In genomic region chr10:128302357-128302756, GRCm38 (mm10) we compare ENCODE assay signal across 8 mouse cellular contexts. TPM values are rescaled to one million over a fixed set of nuclear protein-coding genes. Genes with fewer than 3 reads are reported as not detected.
DNase-seq lines count a peak whose midpoint lies in the region; ATAC-seq lines count a peak whose summit lies in the region.

No protein-coding gene starts in this region.

- H3K9ac ChIP-seq in heart, embryonic 16.5 days (ENCODE audit: low read length): peak overlapping the region; percentile 76
- H3K9ac ChIP-seq in hindbrain, embryonic 13.5 days: peak overlapping the region; percentile 78
- peak overlapping the region; percentile 68 for H3K9ac ChIP-seq in midbrain, embryonic 16.5 days (ENCODE audit: low read depth, low read length)

- H3K9me3 ChIP-seq in heart, embryonic 16.5 days (replicated peaks; ENCODE audit: control insufficient read depth, low read length): no peaks in the 10 kb centered on the region
- H3K9me3 ChIP-seq in hindbrain, embryonic 13.5 days: no peaks in the 10 kb centered on the region
- H3K9me3 ChIP-seq in midbrain, embryonic 16.5 days (replicated peaks; ENCODE audit: control insufficient read depth, low read length, poor library complexity, severe bottlenecking): no peaks in the 10 kb centered on the region

- 24% methylated on average over 3 of the region's 3 CpGs for WGBS in heart, embryonic 16.5 days
- 41% methylated on average over 3 of the region's 3 CpGs for WGBS in hindbrain, embryonic 13.5 days
- WGBS in midbrain, embryonic 16.5 days: 39% methylated on average over 3 of the region's 3 CpGs

- peak overlapping the region; percentile 58 for H3K4me3 ChIP-seq in heart, embryonic 16.5 days (ENCODE audit: low read length)
- H3K4me3 ChIP-seq in hindbrain, embryonic 13.5 days: peak overlapping the region; percentile 55
- H3K4me3 ChIP-seq in midbrain, embryonic 16.5 days (ENCODE audit: low read depth, low read length): peak overlapping the region; percentile 53

- H3K27ac ChIP-seq in heart, embryonic 16.5 days (ENCODE audit: low read length): peak overlapping the region; percentile 91
- H3K27ac ChIP-seq in hindbrain, embryonic 13.5 days: peak overlapping the region; percentile 97
- peak overlapping the region; percentile 93 for H3K27ac ChIP-seq in midbrain, embryonic 16.5 days (ENCODE audit: low read length)

- no peaks in the 10 kb centered on the region for H3K27me3 ChIP-seq in heart, embryonic 16.5 days (ENCODE audit: control insufficient read depth, insufficient read depth, low read length)
- no peaks in the 10 kb centered on the region for H3K27me3 ChIP-seq in hindbrain, embryonic 13.5 days
- no peaks in the 10 kb centered on the region for H3K27me3 ChIP-seq in midbrain, embryonic 16.5 days (ENCODE audit: control insufficient read depth, insufficient read depth, low read depth, low read length)

- H3K36me3 ChIP-seq in heart, embryonic 16.5 days (ENCODE audit: control insufficient read depth, insufficient read depth): no peaks in the 10 kb centered on the region
- peaks cover 6% of the 10 kb centered on the region; the same call in 1 of the 2 replicates for H3K36me3 ChIP-seq in hindbrain, embryonic 13.5 days
- no peaks in the 10 kb centered on the region for H3K36me3 ChIP-seq in midbrain, embryonic 16.5 days (ENCODE audit: control insufficient read depth, insufficient read depth, low read length)

- no peak for ATAC-seq in heart, embryonic 16.5 days (replicated peaks; ENCODE audit: extremely low read depth, insufficient read depth, low FRiP score)
- ATAC-seq in hindbrain, embryonic 13.5 days (ENCODE audit: low FRiP score): no peak
- no peak for ATAC-seq in midbrain, embryonic 16.5 days

- no peak for DNase-seq in heart, adult 8-10 months (ENCODE audit: low spot score)
- peak; percentile 41 for DNase-seq in MN1 (ENCODE audit: low spot score)
- DNase-seq in natural killer cell, adult 2 months (ENCODE audit: low spot score in 2 of 2): no peak
- no peak for DNase-seq in gastrocnemius, postnatal 10 days
- no peak for DNase-seq in c-Kit-positive CD71-positive TER-119-positive erythroid progenitor cells, embryonic 14.5 days (ENCODE audit: low spot score)

- peaks cover 22% of the 10 kb centered on the region for H3K4me1 ChIP-seq in heart, embryonic 16.5 days (ENCODE audit: control insufficient read depth, insufficient read depth, low read length)
- peaks cover 20% of the 10 kb centered on the region for H3K4me1 ChIP-seq in hindbrain, embryonic 13.5 days (replicated peaks)
- peaks cover 13% of the 10 kb centered on the region for H3K4me1 ChIP-seq in midbrain, embryonic 16.5 days (ENCODE audit: control insufficient read depth, insufficient read depth, low read length)

- H3K4me2 ChIP-seq in heart, embryonic 16.5 days (ENCODE audit: low read depth, low read length): peak overlapping the region; percentile 68
- peak overlapping the region; percentile 62 for H3K4me2 ChIP-seq in hindbrain, embryonic 13.5 days
- peak overlapping the region; percentile 64 for H3K4me2 ChIP-seq in midbrain, embryonic 16.5 days (ENCODE audit: low read length)

RNA-seq across cellular contexts. Expression of gene Pan2, which starts 0.8 kb away (rescaled TPM):
- polyA plus RNA-seq in heart, embryonic 16.5 days (2015; fragmentation: Nextera tagmentation; extraction: Ambion mirVana): 26.1 and 28.1 TPM in 2 replicates
- 1 to 10 TPM; 6.1 to 7.1 (median 6.5) TPM for total RNA-seq in heart, adult 8-10 months (2022)
- polyA plus RNA-seq in hindbrain, embryonic 13.5 days (2015; fragmentation: Nextera tagmentation; extraction: Ambion mirVana): 25.3 and 25.8 TPM in 2 replicates
- polyA plus RNA-seq in midbrain, embryonic 16.5 days (2015; fragmentation: Nextera tagmentation; extraction: Ambion mirVana): 20.8 and 22.3 TPM in 2 replicates
- total RNA-seq in gastrocnemius, postnatal 10 days (2021): 10 to 100 TPM in 1 of 2 experiments, 1 to 10 TPM in 1; 10.0 to 13.9 TPM

RNA-seq across cellular contexts. Expression of gene Il23a, which starts 3.8 kb away (rescaled TPM):
- polyA plus RNA-seq in heart, embryonic 16.5 days (2015; fragmentation: Nextera tagmentation; extraction: Ambion mirVana): 4.3 and 6.0 TPM in 2 replicates
- under 1 TPM in 1 of 4 experiments, not detected in 3; 0.38 TPM for total RNA-seq in heart, adult 8-10 months (2022)
- polyA plus RNA-seq in hindbrain, embryonic 13.5 days (2015; fragmentation: Nextera tagmentation; extraction: Ambion mirVana): 0.10 TPM in 1 of 2 replicates, not detected in the other
- 0.14 and 0.15 TPM in 2 replicates for polyA plus RNA-seq in midbrain, embryonic 16.5 days (2015; fragmentation: Nextera tagmentation; extraction: Ambion mirVana)
- total RNA-seq in gastrocnemius, postnatal 10 days (2021): not detected

RNA-seq across cellular contexts. Expression of gene Cnpy2, which starts 19.9 kb away (rescaled TPM):
- polyA plus RNA-seq in heart, embryonic 16.5 days (2015; fragmentation: Nextera tagmentation; extraction: Ambion mirVana): 184 and 195 TPM in 2 replicates
- 10 to 100 TPM; 54.6 to 73.4 (median 61.2) TPM for total RNA-seq in heart, adult 8-10 months (2022)
- 227 and 228 TPM in 2 replicates for polyA plus RNA-seq in hindbrain, embryonic 13.5 days (2015; fragmentation: Nextera tagmentation; extraction: Ambion mirVana)
- 185 and 191 TPM in 2 replicates for polyA plus RNA-seq in midbrain, embryonic 16.5 days (2015; fragmentation: Nextera tagmentation; extraction: Ambion mirVana)
- 10 to 100 TPM; 62.5 to 71.7 TPM for total RNA-seq in gastrocnemius, postnatal 10 days (2021)

RNA-seq across cellular contexts. Expression of gene Stat2, which starts 32.0 kb away (rescaled TPM):
- 11.3 and 11.8 TPM in 2 replicates for polyA plus RNA-seq in heart, embryonic 16.5 days (2015; fragmentation: Nextera tagmentation; extraction: Ambion mirVana)
- 1 to 10 TPM; 7.1 to 9.5 (median 8.6) TPM for total RNA-seq in heart, adult 8-10 months (2022)
- polyA plus RNA-seq in hindbrain, embryonic 13.5 days (2015; fragmentation: Nextera tagmentation; extraction: Ambion mirVana): 21.4 and 22.6 TPM in 2 replicates
- polyA plus RNA-seq in midbrain, embryonic 16.5 days (2015; fragmentation: Nextera tagmentation; extraction: Ambion mirVana): 20.4 and 20.9 TPM in 2 replicates
- 1 to 10 TPM; 5.9 to 7.6 TPM for total RNA-seq in gastrocnemius, postnatal 10 days (2021)

RNA-seq across cellular contexts. Expression of gene Apof, which starts 33.9 kb away (rescaled TPM):
- 0.15 and 0.26 TPM in 2 replicates for polyA plus RNA-seq in heart, embryonic 16.5 days (2015; fragmentation: Nextera tagmentation; extraction: Ambion mirVana)
- not detected for total RNA-seq in heart, adult 8-10 months (2022)
- polyA plus RNA-seq in hindbrain, embryonic 13.5 days (2015; fragmentation: Nextera tagmentation; extraction: Ambion mirVana): not detected in 2 replicates
- not detected in 2 replicates for polyA plus RNA-seq in midbrain, embryonic 16.5 days (2015; fragmentation: Nextera tagmentation; extraction: Ambion mirVana)
- under 1 TPM in 1 of 2 experiments, not detected in 1; 0.20 TPM for total RNA-seq in gastrocnemius, postnatal 10 days (2021)
